Mouse (Mus musculus): Measurements from ENCODE around the gene Cfap77. TPM values are rescaled to one million over a fixed set of nuclear protein-coding genes. Genes with fewer than 3 reads are reported as not detected.
"Not testable (repeated sequence)": the region's sequence is repeated elsewhere in the genome, so short reads cannot be mapped to it uniquely, and the experiment has no call there.

Cfap77 gene
- polyA plus RNA-seq (2012; ENCODE audit: insufficient read depth, insufficient read length, missing spikeins), result not detected in 2 replicates

GRCm38 (mm10) chr2:29054991-29055390, at the start of gene Cfap77:
Gene Cfap77 (minus strand): TSS chr2:29055066.
- H3K27ac ChIP-seq (ENCODE audit: insufficient read depth, low read depth, low read length), result 0 out of 2 replicates have a peak within 1 kb of the TSS, but pooled peaks have one; percentile 20

DNA sequence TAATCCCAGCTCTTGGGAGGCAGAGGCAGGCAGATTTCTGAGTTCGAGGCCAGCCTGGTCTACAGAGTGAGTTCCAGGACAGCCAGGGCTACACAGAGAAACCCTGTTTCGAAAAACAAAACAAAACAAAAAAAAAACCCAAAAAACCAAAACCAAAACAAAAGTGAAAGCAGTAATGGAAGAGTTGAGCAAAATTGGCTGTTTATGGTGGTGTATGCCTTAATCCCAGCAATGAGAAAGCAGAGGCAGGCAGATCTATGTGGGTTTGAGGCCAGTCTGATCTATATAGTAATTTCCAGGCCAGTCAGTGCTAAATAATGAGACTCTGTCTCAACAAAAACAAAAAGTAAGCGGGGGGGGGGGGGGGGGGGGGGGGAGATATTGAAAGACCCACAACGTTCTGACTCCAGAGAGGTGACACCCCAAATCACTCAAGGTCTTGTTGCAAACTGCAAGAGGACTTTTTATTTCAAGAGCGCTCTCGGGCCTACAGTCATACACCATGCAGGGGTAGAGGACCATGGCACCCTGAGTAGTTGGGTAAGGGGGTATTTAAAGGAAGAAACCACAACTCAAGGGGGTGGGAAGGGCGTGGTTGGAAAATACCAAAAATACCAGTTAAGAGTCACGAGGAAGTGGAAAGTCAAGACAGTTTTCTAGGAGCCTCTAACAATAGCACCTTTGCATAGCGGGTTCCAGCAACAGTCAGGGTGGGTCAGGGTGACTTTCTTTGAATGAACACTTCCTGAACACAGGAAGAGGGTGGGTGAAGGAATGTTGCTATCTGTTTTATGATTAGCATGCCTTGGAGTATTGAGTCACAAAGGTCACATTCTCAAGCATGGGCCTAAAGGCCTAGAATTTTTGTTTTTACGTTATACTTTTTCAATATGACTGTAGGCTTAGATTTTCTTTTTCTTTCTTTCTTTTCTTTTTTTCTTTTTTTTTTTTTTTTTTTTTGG, 47.8 kb upstream of the Cfap77 start:
- not testable (repeated sequence) for H3K4me3 ChIP-seq (ENCODE audit: insufficient read depth, low read length); H3K4me1 ChIP-seq (ENCODE audit: control insufficient read depth, insufficient read depth, low read length); H3K27ac ChIP-seq (ENCODE audit: insufficient read depth, low read depth, low read length)

More at GRCm38 (mm10) chr2:29054991-29055390, at the start of gene Cfap77:
- peaks cover 16% of the 10 kb centered on the region for H3K4me1 ChIP-seq (ENCODE audit: control insufficient read depth, insufficient read depth, low read length)
- peak within 1 kb of the TSS; percentile 55 for H3K4me3 ChIP-seq (ENCODE audit: insufficient read depth, low read length)
- TF ChIP-seq POLR2A (IDR thresholded peaks at IDR 0.05; ENCODE audit: borderline replicate concordance, low read depth, low read length) (no peak), CTCF (IDR thresholded peaks at IDR 0.05; ENCODE audit: low read depth, low read length) (no peak)

DNA sequence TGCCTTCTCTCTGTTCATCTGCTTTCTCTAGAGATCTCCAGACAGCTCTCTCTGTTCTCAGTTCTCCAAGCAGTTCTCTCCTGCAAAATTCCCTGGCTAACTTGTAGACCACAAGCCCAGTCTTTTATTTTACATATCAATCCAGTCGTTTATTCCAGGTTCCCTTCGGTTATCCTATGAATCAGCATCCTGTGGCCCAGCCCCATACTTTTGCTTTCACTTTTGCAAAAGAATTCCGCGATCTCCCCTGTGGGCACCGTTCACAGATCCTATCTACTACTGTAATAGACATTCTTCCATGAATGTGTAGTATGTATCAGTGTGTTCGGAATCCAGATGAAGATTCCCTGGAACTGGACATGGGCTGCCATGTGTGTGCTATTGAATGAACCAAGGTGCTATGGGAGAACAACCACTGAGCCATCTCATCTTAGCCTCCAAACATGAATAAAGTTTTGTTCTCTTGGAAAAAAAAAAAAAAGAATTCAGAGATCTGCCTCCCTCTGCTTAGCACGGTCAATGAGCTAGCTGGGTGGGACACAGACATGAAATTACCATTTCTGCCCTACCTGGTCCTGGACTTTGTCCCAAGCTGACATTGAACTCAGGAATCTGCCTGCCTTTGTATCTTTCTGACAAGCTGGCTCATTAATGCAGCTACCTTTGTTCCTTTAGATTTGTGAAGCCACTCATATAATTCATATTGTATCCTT, 46.1 kb upstream of the Cfap77 start:
- H3K4me1 ChIP-seq (ENCODE audit: control insufficient read depth, insufficient read depth, low read length), result no peaks in the 10 kb centered on the region
- H3K27ac ChIP-seq (ENCODE audit: insufficient read depth, low read depth, low read length), result no peak overlapping the region
- no peak overlapping the region for H3K4me3 ChIP-seq (ENCODE audit: insufficient read depth, low read length)
- TF ChIP-seq CTCF (IDR thresholded peaks at IDR 0.05; ENCODE audit: low read depth, low read length) (no peak), POLR2A (IDR thresholded peaks at IDR 0.05; ENCODE audit: borderline replicate concordance, low read depth, low read length) (no peak)

DNA sequence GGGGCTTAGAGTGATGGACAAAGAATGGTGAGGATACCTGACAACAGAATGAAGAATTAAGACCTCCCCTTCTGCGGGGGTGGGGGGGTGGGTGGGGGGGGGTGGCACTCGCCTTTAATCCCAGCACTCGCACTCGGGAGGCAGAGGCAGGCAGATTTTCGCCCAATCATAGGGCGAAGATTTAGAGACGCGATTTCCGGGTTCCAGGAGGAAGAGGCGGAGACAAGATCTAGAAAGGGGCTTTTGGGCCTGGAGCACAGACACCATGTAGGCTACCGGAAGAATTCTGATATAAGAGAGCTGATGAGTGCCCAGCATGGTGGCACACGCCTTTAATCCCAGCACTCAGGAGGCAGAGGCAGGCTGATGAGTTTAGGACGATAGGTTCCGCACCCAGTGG, 44.8 kb upstream of the Cfap77 start:
- no peak for TF ChIP-seq POLR2A (IDR thresholded peaks at IDR 0.05; ENCODE audit: borderline replicate concordance, low read depth, low read length)
- no peak for TF ChIP-seq CTCF (IDR thresholded peaks at IDR 0.05; ENCODE audit: low read depth, low read length)
- no peak overlapping the region for H3K27ac ChIP-seq (ENCODE audit: insufficient read depth, low read depth, low read length)
- no peak overlapping the region for H3K4me3 ChIP-seq (ENCODE audit: insufficient read depth, low read length)
- H3K4me1 ChIP-seq (ENCODE audit: control insufficient read depth, insufficient read depth, low read length), result no peaks in the 10 kb centered on the region

DNA sequence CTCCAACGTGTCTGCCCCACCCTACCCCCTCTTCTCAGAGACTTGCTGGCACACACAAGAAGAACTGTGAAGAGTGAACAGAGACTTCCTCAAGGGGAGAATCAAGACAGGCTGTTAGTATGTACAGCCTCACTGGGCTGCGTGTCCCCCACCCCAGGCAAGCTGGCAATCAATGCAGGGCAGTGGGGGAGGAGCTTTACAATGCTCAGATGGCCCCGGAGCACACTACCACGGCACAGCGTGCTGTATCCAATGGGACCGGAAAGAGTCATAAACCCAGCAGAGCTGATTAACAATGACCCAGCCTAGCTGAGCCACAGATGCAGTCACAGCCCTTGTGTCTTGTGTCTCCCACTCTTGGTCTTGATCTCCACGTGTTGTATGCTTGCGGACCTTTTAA, 43.9 kb upstream of the Cfap77 start:
- Histone ChIP-seq H3K4me3 (ENCODE audit: insufficient read depth, low read length) (no peak overlapping the region), H3K27ac (ENCODE audit: insufficient read depth, low read depth, low read length) (no peak overlapping the region), H3K4me1 (ENCODE audit: control insufficient read depth, insufficient read depth, low read length) (no peaks in the 10 kb centered on the region)
- TF ChIP-seq CTCF (IDR thresholded peaks at IDR 0.05; ENCODE audit: low read depth, low read length) (no peak), POLR2A (IDR thresholded peaks at IDR 0.05; ENCODE audit: borderline replicate concordance, low read depth, low read length) (no peak)

DNA sequence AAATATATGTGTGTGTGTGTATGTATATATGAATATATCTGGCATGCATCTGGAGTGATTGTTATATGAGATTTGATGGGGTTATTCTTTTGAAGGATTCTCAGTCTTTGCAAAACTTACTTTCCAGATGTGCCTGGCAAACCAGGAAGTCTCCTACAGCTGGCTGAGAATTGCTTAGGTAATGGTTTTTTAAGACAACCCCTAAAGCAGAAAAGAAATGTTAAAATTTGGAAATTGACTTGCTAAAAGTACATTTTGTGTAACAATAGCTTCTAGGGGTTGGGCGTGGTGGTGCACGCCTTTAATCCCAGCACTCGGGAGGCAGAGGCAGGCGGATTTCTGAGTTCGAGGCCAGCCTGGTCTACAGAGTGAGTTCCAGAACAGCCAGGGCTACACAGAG, 43.1 kb upstream of the Cfap77 start:
- not testable (repeated sequence) for H3K4me1 ChIP-seq (ENCODE audit: control insufficient read depth, insufficient read depth, low read length); H3K27ac ChIP-seq (ENCODE audit: insufficient read depth, low read depth, low read length); H3K4me3 ChIP-seq (ENCODE audit: insufficient read depth, low read length)

DNA sequence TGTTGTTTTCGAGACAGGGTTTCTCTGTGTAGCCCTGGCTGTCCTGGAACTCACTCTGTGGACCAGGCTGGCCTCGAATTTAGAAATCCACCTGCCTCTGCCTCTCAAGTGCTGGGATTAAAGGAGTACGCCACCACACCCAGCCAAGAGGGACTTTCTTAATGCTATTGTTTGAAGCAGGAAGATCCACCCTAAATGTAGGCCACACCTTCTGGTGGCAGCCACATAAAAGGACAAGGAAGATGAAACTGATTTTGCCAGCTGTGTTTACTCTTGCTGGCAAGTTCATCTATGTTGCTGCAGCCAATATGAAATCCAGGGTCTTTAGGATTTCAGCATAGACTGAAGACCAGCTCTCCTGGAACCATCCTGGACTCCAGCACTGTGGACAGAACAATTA, 42.6 kb upstream of the Cfap77 start:
- no peak overlapping the region for H3K4me3 ChIP-seq (ENCODE audit: insufficient read depth, low read length)
- H3K4me1 ChIP-seq (ENCODE audit: control insufficient read depth, insufficient read depth, low read length), result no peaks in the 10 kb centered on the region
- no peak for TF ChIP-seq POLR2A (IDR thresholded peaks at IDR 0.05; ENCODE audit: borderline replicate concordance, low read depth, low read length)
- no peak overlapping the region for H3K27ac ChIP-seq (ENCODE audit: insufficient read depth, low read depth, low read length)

DNA sequence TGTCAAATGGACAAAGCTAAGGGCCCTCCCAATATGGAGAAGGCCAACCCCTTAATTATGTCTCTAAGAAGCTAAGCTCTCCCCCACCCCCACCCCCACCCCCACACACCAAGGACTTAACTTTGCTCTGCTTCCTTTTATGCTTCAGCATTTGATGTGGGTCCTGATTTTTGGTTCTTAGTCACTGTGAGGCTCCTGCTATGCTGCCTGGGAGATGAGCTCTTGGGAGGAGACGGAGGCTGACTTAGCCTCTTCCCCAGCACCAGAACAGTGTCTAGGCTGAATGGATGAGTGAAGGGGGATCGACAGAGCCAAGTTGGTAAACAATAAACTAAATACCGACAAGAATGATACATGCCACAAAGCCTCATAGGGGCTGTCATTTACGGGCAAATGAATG, 41.9 kb upstream of the Cfap77 start:
- H3K27ac ChIP-seq (ENCODE audit: insufficient read depth, low read depth, low read length), result no peak overlapping the region
- no peaks in the 10 kb centered on the region for H3K4me1 ChIP-seq (ENCODE audit: control insufficient read depth, insufficient read depth, low read length)
- no peak for TF ChIP-seq POLR2A (IDR thresholded peaks at IDR 0.05; ENCODE audit: borderline replicate concordance, low read depth, low read length)
- no peak for TF ChIP-seq CTCF (IDR thresholded peaks at IDR 0.05; ENCODE audit: low read depth, low read length)
- no peak overlapping the region for H3K4me3 ChIP-seq (ENCODE audit: insufficient read depth, low read length)

DNA sequence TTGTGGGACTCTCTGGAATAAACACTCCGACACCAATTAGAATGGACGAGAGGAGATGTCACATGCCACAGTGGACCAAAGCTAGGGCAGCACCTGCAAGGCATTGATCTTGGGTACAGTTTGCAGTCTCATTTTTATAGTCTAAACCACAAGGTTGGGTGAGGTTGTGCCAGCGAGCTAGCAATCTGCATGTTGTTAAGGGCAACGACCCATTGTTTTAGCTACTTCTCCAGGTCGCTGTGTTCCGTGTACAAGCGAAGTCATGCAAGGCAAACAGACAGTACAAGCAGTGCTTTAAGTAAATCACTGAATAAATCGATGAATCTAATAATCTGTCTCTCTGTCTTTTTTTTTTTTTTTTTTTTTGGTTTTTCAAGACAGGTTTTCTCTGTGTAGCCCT, 40.8 kb upstream of the Cfap77 start:
- TF ChIP-seq POLR2A (IDR thresholded peaks at IDR 0.05; ENCODE audit: borderline replicate concordance, low read depth, low read length) (no peak), CTCF (IDR thresholded peaks at IDR 0.05; ENCODE audit: low read depth, low read length) (no peak)
- Histone ChIP-seq H3K27ac (ENCODE audit: insufficient read depth, low read depth, low read length) (no peak overlapping the region), H3K4me3 (ENCODE audit: insufficient read depth, low read length) (no peak overlapping the region), H3K4me1 (ENCODE audit: control insufficient read depth, insufficient read depth, low read length) (no peaks in the 10 kb centered on the region)

DNA sequence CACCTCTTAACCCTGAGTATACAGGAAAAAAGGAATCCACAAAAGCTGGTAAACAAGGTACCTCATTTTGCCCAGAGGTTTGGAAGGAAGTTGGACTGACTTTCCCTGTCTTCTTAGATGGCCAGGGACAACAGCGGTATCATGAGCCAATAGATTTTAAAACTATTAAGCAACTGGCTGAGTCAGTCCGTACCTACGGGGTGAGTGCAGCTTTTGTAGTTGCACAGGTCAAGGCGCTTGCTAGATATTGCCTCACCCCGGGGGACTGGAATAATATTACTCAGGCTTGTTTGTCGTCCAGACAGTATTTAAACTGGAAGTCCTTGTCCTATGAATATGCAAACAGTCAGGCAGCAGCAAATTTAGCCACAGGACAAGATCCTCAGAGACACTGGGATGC, 34.4 kb upstream of the Cfap77 start:
- not testable (repeated sequence) for H3K4me3 ChIP-seq (ENCODE audit: insufficient read depth, low read length); H3K4me1 ChIP-seq (ENCODE audit: control insufficient read depth, insufficient read depth, low read length); H3K27ac ChIP-seq (ENCODE audit: insufficient read depth, low read depth, low read length)
